Mouse (Mus musculus) liver, postnatal 0 days (tissue): ENCODE results near the gene Tlk2. TPM values are rescaled to one million over a fixed set of nuclear protein-coding genes. Genes with fewer than 3 reads are reported as not detected.
"Not testable (repeated sequence)": the region's sequence is repeated elsewhere in the genome, so short reads cannot be mapped to it uniquely, and the experiment has no call there.

Source experiments
- ATAC-seq: fragments of 200-750 bp; cut with Nextera tagmentation; 2 replicates; pipeline ENCODE4 v1.8.0; 2017; ENCODE audit warnings: mild to moderate bottlenecking, moderate library complexity
- DNase-seq: peaks from one replicate; pipeline ENCODE4 v3.0.0-alpha.2; 2016
- H3K27ac ChIP-seq: fragments of 300-500 bp; sonication (generic); 2 replicates; pipeline ENCODE4 v1.5.1; 2014; ENCODE audit warnings: antibody characterized with exemption, moderate library complexity, mild to moderate bottlenecking, low read depth
- H3K27me3 ChIP-seq: fragments of 300-500 bp; sonication (generic); 2 replicates; pipeline ENCODE4 v1.6.1; 2014; ENCODE audit warnings: low read length, control low read depth, mixed read lengths; ENCODE audit not compliant: insufficient read depth
- H3K36me3 ChIP-seq: fragments of 300-500 bp; sonication (generic); replicated peaks from 2 replicates; pipeline ENCODE4 v1.6.1; 2014; ENCODE audit warnings: mild to moderate bottlenecking, control low read depth, low read length, moderate library complexity, mixed read lengths; ENCODE audit not compliant: insufficient read depth
- H3K4me1 ChIP-seq: fragments of 300-500 bp; sonication (generic); 2 replicates; pipeline ENCODE4 v1.6.1; 2014; ENCODE audit warnings: antibody characterized with exemption, mild to moderate bottlenecking, control low read depth; ENCODE audit not compliant: insufficient read depth
- H3K4me2 ChIP-seq: fragments of 300-500 bp; sonication (generic); 2 replicates; pipeline ENCODE4 v1.6.1; 2014; ENCODE audit warnings: low read depth, mild to moderate bottlenecking, low read length, moderate library complexity, mixed read lengths
- H3K4me3 ChIP-seq: fragments of 300-500 bp; sonication (generic); 2 replicates; pipeline ENCODE4 v1.5.1; 2014; ENCODE audit warnings: low read depth, low read length
- H3K9ac ChIP-seq: fragments of 300-500 bp; sonication (generic); replicated peaks from 2 replicates; pipeline ENCODE4 v1.6.1; 2014; ENCODE audit warnings: mild to moderate bottlenecking, moderate library complexity
- H3K9me3 ChIP-seq: fragments of 300-500 bp; sonication (generic); 2 replicates; pipeline ENCODE4 v1.6.1; 2016; ENCODE audit warnings: mild to moderate bottlenecking, control low read depth, low read length, mixed read lengths
- CTCF ChIP-seq: sonication (generic); IDR thresholded peaks from 2 replicates; pipeline ENCODE4 v1.5.1; 2016; ENCODE audit warnings: antibody characterized with exemption, low read depth
- EP300 ChIP-seq: IDR thresholded peaks from 2 replicates; pipeline ENCODE4 v1.6.1; 2016; ENCODE audit warnings: antibody characterized with exemption, low read depth, mild to moderate bottlenecking
- WGBS: fragments of 180-500 bp; shearing (Covaris S2); extraction: QIAGEN DNeasy Blood & Tissue Kit; methylation state at CpG from one replicate; pipeline ENCODE4 v1.1.7; 2014; ENCODE audit not compliant: insufficient replicate concordance; 5-methylcytosine and 5-hydroxymethylcytosine counted together
- polyA plus RNA-seq: library from polyadenylated mRNA; unstranded; fragments of >200 nt; fragmentation: Nextera tagmentation; extraction: Ambion mirVana; gene quantifications from 2 replicates; pipeline ENCODE4 v1.2.1, GENCODE M21; 2015

The Tlk2 gene
- polyA plus RNA-seq, result 5.3 and 6.4 TPM in 2 replicates

GRCm38 (mm10) chr11:105178516-105178915, at the start of gene Tlk2:
TSS of gene Tlk2 (plus strand) at chr11:105178807.
- no peak for ATAC-seq
- 63% methylated on average over 2 of the region's 2 CpGs for WGBS
- Histone ChIP-seq H3K4me1 (peaks cover 24% of the 10 kb centered on the region), H3K9me3 (no peaks in the 10 kb centered on the region), H3K27ac (peak within 1 kb of the TSS; percentile 99; the same call in 1 of the 2 replicates), H3K4me2 (peak within 1 kb of the TSS; percentile 86), H3K4me3 (peak within 1 kb of the TSS; percentile 92), H3K36me3 (no peaks in the 10 kb centered on the region), H3K9ac (peak within 1 kb of the TSS; percentile 99), H3K27me3 (no peaks in the 10 kb centered on the region)
- no peak for DNase-seq
- TF ChIP-seq EP300, result no peak
- TF ChIP-seq CTCF, result no peak

- peaks cover 71% of the 10 kb centered on the region for H3K36me3 ChIP-seq
- no peak overlapping the region for H3K27ac ChIP-seq
- no peaks in the 10 kb centered on the region for H3K27me3 ChIP-seq
- H3K9ac ChIP-seq, result no peak overlapping the region
- ATAC-seq (no peak; the same call in 1 of the 2 replicates), DNase-seq (no peak)
- no peak overlapping the region for H3K4me3 ChIP-seq
- 65% methylated on average over 7 of the region's 7 CpGs for WGBS
- H3K4me2 ChIP-seq, result no peak overlapping the region
- H3K4me1 ChIP-seq, result 0 out of 2 replicates have a peak, but pooled peaks cover 2% of the 10 kb centered on the region
- no peaks in the 10 kb centered on the region for H3K9me3 ChIP-seq
- no peak for TF ChIP-seq CTCF
- no peak for TF ChIP-seq EP300
Observed at GRCm38 (mm10) chr11:105135692-105136091, 42.9 kb upstream of the Tlk2 start.

GRCm38 (mm10) chr11:105137255-105137654, 41.4 kb upstream of the Tlk2 start:
- 0 out of 2 replicates have a peak, but pooled peaks have one; percentile 17 for ATAC-seq
- not testable (repeated sequence) for H3K27me3 ChIP-seq, H3K4me2 ChIP-seq, H3K9me3 ChIP-seq, H3K27ac ChIP-seq, H3K4me1 ChIP-seq, H3K4me3 ChIP-seq, H3K9ac ChIP-seq, DNase-seq
- WGBS, result 74% methylated on average over 2 of the region's 2 CpGs
- peaks cover 61% of the 10 kb centered on the region for H3K36me3 ChIP-seq

- 92% methylated on average over 7 of the region's 8 CpGs for WGBS
- not testable (repeated sequence) for H3K9ac ChIP-seq, H3K4me3 ChIP-seq, H3K27me3 ChIP-seq, H3K4me2 ChIP-seq, H3K9me3 ChIP-seq, DNase-seq, H3K27ac ChIP-seq, ATAC-seq
- Histone ChIP-seq H3K36me3 (peaks cover 32% of the 10 kb centered on the region), H3K4me1 (peaks cover 15% of the 10 kb centered on the region)
Observed at GRCm38 (mm10) chr11:105140512-105140911, 38.1 kb upstream of the Tlk2 start.

- Histone ChIP-seq H3K4me1 (peaks cover 15% of the 10 kb centered on the region), H3K4me2 (no peak overlapping the region), H3K9me3 (no peaks in the 10 kb centered on the region), H3K9ac (no peak overlapping the region), H3K36me3 (peaks cover 29% of the 10 kb centered on the region), H3K27me3 (no peaks in the 10 kb centered on the region), H3K27ac (no peak overlapping the region), H3K4me3 (no peak overlapping the region)
- DNase-seq (no peak), ATAC-seq (no peak)
- WGBS, result 92% methylated on average over 5 of the region's 5 CpGs
- TF ChIP-seq CTCF (no peak), EP300 (no peak)
Observed at GRCm38 (mm10) chr11:105141115-105141514, 37.5 kb upstream of the Tlk2 start.

- no peak overlapping the region for H3K9ac ChIP-seq
- H3K27ac ChIP-seq, result peak overlapping the region; percentile 55
- no peak for DNase-seq
- no peak overlapping the region for H3K4me3 ChIP-seq
- ATAC-seq, result peak; percentile 79
- peaks cover 13% of the 10 kb centered on the region for H3K36me3 ChIP-seq
- H3K4me2 ChIP-seq, result no peak overlapping the region
- TF ChIP-seq EP300 (peak; percentile 87), CTCF (no peak)
- peaks cover 13% of the 10 kb centered on the region for H3K4me1 ChIP-seq
- no peaks in the 10 kb centered on the region for H3K27me3 ChIP-seq
- no peaks in the 10 kb centered on the region for H3K9me3 ChIP-seq
Observed at GRCm38 (mm10) chr11:105143564-105143963, 35.0 kb upstream of the Tlk2 start.

- Histone ChIP-seq H3K27me3 (no peaks in the 10 kb centered on the region), H3K9ac (no peak overlapping the region), H3K4me3 (no peak overlapping the region), H3K4me2 (no peak overlapping the region), H3K9me3 (no peaks in the 10 kb centered on the region), H3K27ac (peak overlapping the region; percentile 55; the same call in 1 of the 2 replicates), H3K4me1 (peaks cover 13% of the 10 kb centered on the region), H3K36me3 (peaks cover 11% of the 10 kb centered on the region)
- TF ChIP-seq EP300, result no peak
- DNase-seq, result no peak
- WGBS, result 64% methylated on average over 3 of the region's 3 CpGs
- peak; percentile 66 for ATAC-seq
Observed at GRCm38 (mm10) chr11:105144084-105144483, 34.5 kb upstream of the Tlk2 start.
